Mouse (Mus musculus) neural tube, embryonic 10.5 days (tissue): ENCODE results near the gene Ccnd1.

Experiments
- DNase-seq: peaks from one replicate; pipeline ENCODE4 v3.0.0-alpha.2; 2017; ENCODE audit warnings: low spot score; ENCODE audit errors: extremely low spot score

Ccnd1 gene

GRCm38 (mm10) chr7:144939344-144940002 lies at the start of gene Ccnd1:
TSS of gene Ccnd1 (minus strand) at chr7:144939925.
- DNase-seq = peak; percentile 85

GRCm38 (mm10) chr7:144988856-144989255 lies 49.1 kb upstream of the Ccnd1 start:
- DNase-seq = no peak

- DNase-seq = no peak
Measured at GRCm38 (mm10) chr7:144985100-144985499, 45.4 kb upstream of the Ccnd1 start.

- no peak for DNase-seq
Measured at GRCm38 (mm10) chr7:144982358-144983110, 42.8 kb upstream of the Ccnd1 start.

- no peak for DNase-seq
Measured at GRCm38 (mm10) chr7:144981426-144982079, 41.8 kb upstream of the Ccnd1 start.

GRCm38 (mm10) chr7:144979814-144980213 lies 40.1 kb upstream of the Ccnd1 start:
- no peak for DNase-seq

- no peak for DNase-seq
Measured at GRCm38 (mm10) chr7:144977121-144977520, 37.4 kb upstream of the Ccnd1 start.

- no peak for DNase-seq
Measured at GRCm38 (mm10) chr7:144973461-144973860, 33.7 kb upstream of the Ccnd1 start.

GRCm38 (mm10) chr7:144971769-144972168 lies 32.0 kb upstream of the Ccnd1 start:
- no peak for DNase-seq

- DNase-seq = no peak
Measured at GRCm38 (mm10) chr7:144970997-144971768, 31.5 kb upstream of the Ccnd1 start.

GRCm38 (mm10) chr7:144965893-144966292 lies 26.2 kb upstream of the Ccnd1 start:
- no peak for DNase-seq

GRCm38 (mm10) chr7:144964316-144964715 lies 24.6 kb upstream of the Ccnd1 start:
- DNase-seq = no peak

GRCm38 (mm10) chr7:144963911-144964310 lies 24.2 kb upstream of the Ccnd1 start:
- DNase-seq = no peak

- no peak for DNase-seq
Measured at GRCm38 (mm10) chr7:144958509-144959395, 19.0 kb upstream of the Ccnd1 start.

GRCm38 (mm10) chr7:144943254-144943653 lies 3.5 kb upstream of the Ccnd1 start:
- DNase-seq = peak; percentile 88

GRCm38 (mm10) chr7:144942744-144943135 lies 3.0 kb upstream of the Ccnd1 start:
- peak; percentile 61 for DNase-seq

- DNase-seq = peak; percentile 70
Measured at GRCm38 (mm10) chr7:144942071-144942743, 2.5 kb upstream of the Ccnd1 start.

- DNase-seq = peak; percentile 95
Measured at GRCm38 (mm10) chr7:144941242-144941831, 1.6 kb upstream of the Ccnd1 start.

GRCm38 (mm10) chr7:144940585-144940984 lies 860 bp upstream of the Ccnd1 start:
- no peak for DNase-seq
